Mouse (Mus musculus) liver, embryonic 14.5 days (tissue): Measurements from ENCODE around the gene Col18a1. TPM values are rescaled to one million over a fixed set of nuclear protein-coding genes. Genes with fewer than 3 reads are reported as not detected.
A peak's percentile ranks its signal among the peaks of the same experiment; 100 is the strongest.

Experiments used
- ATAC-seq: fragments of 200-750 bp; cut with Nextera tagmentation; 2 replicates; pipeline ENCODE4 v1.8.0; 2017; ENCODE audit warnings: moderate number of reproducible peaks, mild to moderate bottlenecking, moderate library complexity; ENCODE audit not compliant: insufficient read depth
- DNase-seq, 3 experiments: peaks; one replicate each; pipeline ENCODE4 v3.0.0-alpha.2; 2012 to 2013; ENCODE audit warnings: low read depth in 3 of 3, low spot score in 3 of 3
- H3K27ac ChIP-seq: fragments of 300-500 bp; sonication (generic); 2 replicates; pipeline ENCODE4 v1.5.1; 2014; ENCODE audit warnings: moderate library complexity, mild to moderate bottlenecking, control low read depth, inconsistent platforms
- H3K27me3 ChIP-seq: fragments of 300-500 bp; sonication (generic); 2 replicates; pipeline ENCODE4 v1.6.1; 2014; ENCODE audit warnings: mild to moderate bottlenecking, low read length, moderate library complexity; ENCODE audit not compliant: control insufficient read depth, insufficient read depth
- H3K36me3 ChIP-seq: fragments of 300-500 bp; sonication (generic); replicated peaks from 2 replicates; pipeline ENCODE4 v1.6.1; 2014; ENCODE audit warnings: low read depth; ENCODE audit not compliant: control insufficient read depth, insufficient read depth
- H3K4me1 ChIP-seq, 2 experiments: fragments of 200-500 bp in 1 of 2; fragments of 300-500 bp in 1 of 2; sonication (generic) in 1 of 2; replicated peaks; 2 replicates each; pipeline ENCODE4 v1.6.1; 2012 to 2014; ENCODE audit warnings: antibody characterized with exemption in 1 of 2, inconsistent platforms in 1 of 2, low read length in 1 of 2; ENCODE audit not compliant: control insufficient read depth in 2 of 2, insufficient read depth in 2 of 2
- H3K4me2 ChIP-seq: fragments of 300-500 bp; sonication (generic); 2 replicates; pipeline ENCODE4 v1.6.1; 2014; ENCODE audit warnings: low read depth, mild to moderate bottlenecking, control low read depth, moderate library complexity
- H3K4me3 ChIP-seq, 2 experiments: fragments of 200-500 bp in 1 of 2; fragments of 300-500 bp in 1 of 2; sonication (generic) in 1 of 2; 2 replicates each; pipeline ENCODE4 v1.5.1; 2012 to 2014; ENCODE audit warnings: low read depth in 2 of 2, low read length in 2 of 2, mild to moderate bottlenecking in 2 of 2, control low read depth in 1 of 2, inconsistent platforms in 1 of 2, moderate library complexity in 1 of 2; ENCODE audit not compliant: insufficient read depth in 1 of 2
- H3K9ac ChIP-seq: fragments of 300-500 bp; sonication (generic); replicated peaks from 2 replicates; pipeline ENCODE4 v1.6.1; 2014; ENCODE audit warnings: mild to moderate bottlenecking, control low read depth, moderate library complexity
- H3K9me3 ChIP-seq: fragments of 300-500 bp; sonication (generic); 2 replicates; pipeline ENCODE4 v1.6.1; 2016; ENCODE audit warnings: low read length, mixed read lengths; ENCODE audit not compliant: control insufficient read depth
- CTCF ChIP-seq: IDR thresholded peaks from 2 replicates; pipeline ENCODE4 v1.5.1; 2016; ENCODE audit warnings: antibody characterized with exemption, low read depth, control low read depth
- EP300 ChIP-seq: IDR thresholded peaks from 2 replicates; pipeline ENCODE4 v1.6.1; 2016; ENCODE audit warnings: antibody characterized with exemption, low read depth
- WGBS: fragments of 180-500 bp; shearing (Covaris S2); extraction: QIAGEN DNeasy Blood & Tissue Kit; methylation state at CpG from one replicate; pipeline ENCODE4 v1.1.7; 2014; ENCODE audit not compliant: insufficient replicate concordance; 5-methylcytosine and 5-hydroxymethylcytosine counted together
- polyA plus RNA-seq, 2 experiments: library from polyadenylated mRNA; depleted of rRNA in 1 of 2; stranded (reverse) in 1 of 2; unstranded in 1 of 2; fragments of >200 nt; fragmentation: Nextera tagmentation in 1 of 2; extraction: Ambion mirVana in 1 of 2; gene quantifications; 2 replicates each; pipeline versions ENCODE4 v1.2.1 to v1.2.3; 2012 to 2014

Gene Col18a1
- polyA plus RNA-seq, 2 experiments, result 24.6 to 31.4 TPM

DNA sequence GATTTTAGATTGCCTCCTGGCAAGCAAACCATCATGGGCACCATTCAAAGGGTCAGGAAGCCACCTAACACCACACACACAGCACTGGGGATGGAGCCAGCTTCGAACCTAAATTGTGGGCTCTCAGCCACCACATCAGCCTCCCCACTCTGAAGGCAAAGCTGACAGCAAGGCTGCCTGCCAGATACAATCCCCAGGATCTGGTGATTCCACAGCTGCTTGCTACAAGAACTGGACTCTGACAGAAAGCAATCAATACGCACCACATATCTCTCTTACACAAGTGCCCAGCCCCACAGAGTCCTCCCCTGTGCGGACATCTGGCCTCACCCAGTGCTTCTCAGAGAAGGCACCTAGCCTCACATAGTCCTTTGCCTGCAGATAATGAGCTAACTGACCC is 7.4 kb downstream of the Col18a1 start:
- no peak for DNase-seq
- TF ChIP-seq EP300 (no peak), CTCF (no peak)
- Histone ChIP-seq H3K27ac (peak overlapping the region; percentile 54), H3K4me1 (peaks cover 26 to 37% of the 10 kb centered on the region in 2 experiments), H3K4me3 (peak overlapping the region in 1 of 2 experiments; percentile 20; a peak in 1 of 4 replicates), H3K9me3 (no peaks in the 10 kb centered on the region), H3K27me3 (no peaks in the 10 kb centered on the region), H3K36me3 (no peaks in the 10 kb centered on the region), H3K4me2 (peak overlapping the region; percentile 59), H3K9ac (peak overlapping the region; percentile 40)
- 21% methylated on average over 3 of the region's 3 CpGs for WGBS
- peak; percentile 81 for ATAC-seq

DNA sequence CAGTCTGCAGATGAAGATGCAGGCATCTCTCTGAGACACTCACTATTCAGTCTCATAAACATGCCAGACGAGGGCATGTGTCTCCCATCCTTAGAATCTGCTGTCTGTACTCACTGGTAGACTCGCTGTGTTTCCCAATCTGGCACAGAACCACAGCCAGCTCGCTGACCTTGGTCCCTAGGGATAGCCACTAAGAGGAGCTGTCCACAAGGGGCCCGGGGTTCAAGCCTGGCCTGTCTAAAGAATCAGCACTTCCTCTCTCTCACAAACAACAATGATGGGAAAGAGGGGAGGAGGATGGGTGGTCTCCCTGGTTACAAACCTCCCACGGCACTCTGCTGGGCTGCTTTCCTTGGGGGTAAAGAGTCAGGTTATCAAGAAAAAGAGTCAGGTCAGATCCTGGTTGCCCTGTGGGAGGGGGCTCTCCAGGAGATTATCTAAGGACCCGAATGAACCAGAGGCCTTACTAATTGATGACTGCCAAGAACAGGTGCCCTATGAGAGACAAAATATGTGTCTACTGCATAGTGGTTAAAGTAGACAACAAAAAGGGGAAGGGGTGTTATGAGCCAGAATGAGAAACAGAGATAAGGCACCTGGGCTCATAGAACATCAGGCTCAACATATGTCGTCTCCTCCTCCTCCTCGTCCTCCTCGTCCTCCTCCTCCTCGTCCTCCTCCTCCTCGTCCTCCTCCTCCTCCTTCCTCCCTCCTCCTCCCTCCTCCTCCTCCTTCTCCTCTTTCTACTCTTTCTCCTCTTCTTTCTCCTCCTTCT is 8.9 kb downstream of the Col18a1 start:
- WGBS, result 21% methylated on average over 11 of the region's 11 CpGs
- DNase-seq, result no peak
- no peak overlapping the region for H3K4me2 ChIP-seq

DNA sequence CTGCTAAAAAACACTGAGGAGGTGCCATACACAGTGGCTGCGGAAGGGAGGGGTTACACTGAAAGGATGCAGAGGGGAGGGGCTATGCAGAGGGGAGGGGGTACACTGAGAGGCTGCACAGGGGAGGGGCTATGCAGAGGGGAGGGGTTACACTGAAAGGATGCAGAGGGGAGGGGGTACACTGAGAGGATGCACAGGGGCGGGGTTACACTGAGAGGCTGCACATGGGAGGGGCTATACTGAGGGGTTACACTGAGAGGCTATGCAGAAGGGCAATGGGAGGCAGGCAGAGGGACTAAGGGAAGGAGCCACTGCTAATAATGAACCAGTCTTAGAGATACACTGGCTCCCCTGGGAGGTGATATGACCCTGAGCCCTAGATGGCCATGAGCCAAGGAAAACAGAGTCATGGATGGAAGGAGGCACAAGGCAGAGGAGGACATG is 14.1 kb downstream of the Col18a1 start:
- peaks cover 0 to 19% of the 10 kb centered on the region in 2 experiments; a peak in 2 of 4 replicates for H3K4me1 ChIP-seq
- no peaks in the 10 kb centered on the region for H3K36me3 ChIP-seq
- WGBS, result 43% methylated on average over 2 of the region's 2 CpGs
- no peak overlapping the region for H3K9ac ChIP-seq
- no peak overlapping the region for H3K4me2 ChIP-seq
- no peaks in the 10 kb centered on the region for H3K9me3 ChIP-seq
- DNase-seq (no peak), ATAC-seq (no peak)
- TF ChIP-seq EP300 (no peak), CTCF (no peak)
- H3K27ac ChIP-seq, result no peak overlapping the region
- H3K27me3 ChIP-seq, result no peaks in the 10 kb centered on the region
- H3K4me3 ChIP-seq, result no peak overlapping the region

More for the DNA sequence above, 8.9 kb downstream of the Col18a1 start:
- Histone ChIP-seq H3K4me1 (peaks cover 26 to 40% of the 10 kb centered on the region in 2 experiments), H3K27me3 (no peaks in the 10 kb centered on the region), H3K9ac (no peak overlapping the region), H3K4me3 (no peak overlapping the region), H3K36me3 (no peaks in the 10 kb centered on the region), H3K9me3 (no peaks in the 10 kb centered on the region), H3K27ac (no peak overlapping the region)
- ATAC-seq, result no peak
- TF ChIP-seq EP300 (no peak), CTCF (peak; percentile 14; the same call in 1 of the 2 replicates)

DNA sequence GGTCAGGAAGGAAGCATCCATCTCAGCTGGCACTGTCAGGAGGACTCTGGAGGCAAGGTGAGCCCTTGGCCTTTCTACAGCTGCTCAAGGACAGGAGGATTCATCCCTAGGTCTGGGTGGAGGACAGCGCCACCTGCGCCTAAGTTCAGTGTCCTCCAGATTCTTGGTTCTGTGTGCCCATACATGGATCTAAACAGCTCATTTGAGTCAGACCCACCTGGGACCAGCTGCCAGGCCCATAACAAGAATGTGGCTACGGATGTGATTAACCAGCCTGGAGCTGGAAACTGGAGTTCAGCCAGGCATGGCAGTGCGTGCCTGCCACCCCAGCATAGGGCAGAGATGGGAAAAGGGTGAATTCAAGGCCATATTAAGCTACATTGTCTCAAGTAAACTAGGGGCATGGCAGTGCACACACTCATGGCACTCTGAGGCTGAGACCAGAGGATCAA is 14.8 kb downstream of the Col18a1 start:
- Histone ChIP-seq H3K36me3 (no peaks in the 10 kb centered on the region), H3K4me3 (no peak overlapping the region), H3K9ac (no peak overlapping the region), H3K4me2 (no peak overlapping the region), H3K27ac (no peak overlapping the region), H3K4me1 (peaks cover 0 to 17% of the 10 kb centered on the region in 2 experiments; a peak in 2 of 4 replicates), H3K9me3 (no peaks in the 10 kb centered on the region), H3K27me3 (no peaks in the 10 kb centered on the region)
- ATAC-seq (no peak), DNase-seq (no peak)
- WGBS, result 66% methylated on average over 4 of the region's 4 CpGs
- no peak for TF ChIP-seq CTCF
- TF ChIP-seq EP300, result no peak

DNA sequence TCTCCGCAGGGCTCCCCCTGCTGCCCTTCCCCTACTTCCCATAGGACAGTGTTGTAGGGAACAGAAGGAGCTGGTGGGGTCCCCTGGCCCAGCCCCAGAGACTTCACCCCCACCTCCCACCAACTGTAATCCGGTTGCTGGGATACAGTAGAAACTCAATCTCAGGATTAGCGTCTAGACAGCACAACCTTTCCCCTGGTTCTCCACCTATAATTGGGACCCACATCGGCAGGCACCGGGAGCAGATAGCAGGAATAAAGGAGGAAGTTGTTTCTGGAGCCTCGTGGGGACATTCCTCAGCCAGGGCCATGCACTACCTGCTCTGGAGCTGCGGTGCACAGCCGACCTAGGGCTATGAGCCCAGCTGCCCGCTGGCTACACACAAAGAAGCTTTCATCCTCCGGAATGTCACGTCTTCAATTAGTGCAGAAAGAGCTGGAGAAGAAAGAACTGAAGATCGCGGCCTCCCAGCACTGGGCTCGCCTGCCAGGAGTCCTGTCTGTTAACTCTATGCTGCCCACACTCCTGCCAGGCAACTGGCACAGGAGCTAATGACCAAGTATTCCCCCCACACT is 15.3 kb downstream of the Col18a1 start:
- Histone ChIP-seq H3K9me3 (no peaks in the 10 kb centered on the region), H3K4me3 (no peak overlapping the region), H3K9ac (no peak overlapping the region), H3K4me2 (no peak overlapping the region), H3K27ac (no peak overlapping the region), H3K36me3 (no peaks in the 10 kb centered on the region), H3K27me3 (no peaks in the 10 kb centered on the region), H3K4me1 (peaks cover 0 to 17% of the 10 kb centered on the region in 2 experiments; a peak in 2 of 4 replicates)
- TF ChIP-seq EP300 (no peak), CTCF (no peak)
- DNase-seq, result no peak
- 0 out of 2 replicates have a peak, but pooled peaks have one; percentile 23 for ATAC-seq
- WGBS, result 42% methylated on average over 14 of the region's 14 CpGs
